Mouse (Mus musculus): ENCODE data around the gene Plxnc1.

Gene Plxnc1

GRCm38 (mm10) chr10:94889735-94890134 lies 54.9 kb downstream of the Plxnc1 start:
- no peak for ATAC-seq (ENCODE audit: insufficient number of reproducible peaks, low FRiP score, low TSS enrichment)

GRCm38 (mm10) chr10:94883216-94883615 lies 61.4 kb downstream of the Plxnc1 start:
- no peak for ATAC-seq (ENCODE audit: insufficient number of reproducible peaks, low FRiP score, low TSS enrichment)

GRCm38 (mm10) chr10:94871506-94871905 lies 73.1 kb downstream of the Plxnc1 start:
- ATAC-seq (ENCODE audit: insufficient number of reproducible peaks, low FRiP score, low TSS enrichment) = no peak

- ATAC-seq (ENCODE audit: insufficient number of reproducible peaks, low FRiP score, low TSS enrichment) = no peak
These were observed 73.5 kb downstream of the Plxnc1 start for GRCm38 (mm10) chr10:94871102-94871501.

- ATAC-seq (ENCODE audit: insufficient number of reproducible peaks, low FRiP score, low TSS enrichment) = no peak
These were observed 77.4 kb downstream of the Plxnc1 start for GRCm38 (mm10) chr10:94866995-94867856.

GRCm38 (mm10) chr10:94865206-94865605 lies 79.4 kb downstream of the Plxnc1 start:
- ATAC-seq (ENCODE audit: insufficient number of reproducible peaks, low FRiP score, low TSS enrichment) = no peak

GRCm38 (mm10) chr10:94864199-94864928 lies 80.3 kb downstream of the Plxnc1 start:
- no peak for ATAC-seq (ENCODE audit: insufficient number of reproducible peaks, low FRiP score, low TSS enrichment)

GRCm38 (mm10) chr10:94863251-94863650 lies 81.4 kb downstream of the Plxnc1 start:
- ATAC-seq (ENCODE audit: insufficient number of reproducible peaks, low FRiP score, low TSS enrichment) = no peak

GRCm38 (mm10) chr10:94860870-94861269 lies 83.8 kb downstream of the Plxnc1 start:
- ATAC-seq (ENCODE audit: insufficient number of reproducible peaks, low FRiP score, low TSS enrichment) = no peak

GRCm38 (mm10) chr10:94858277-94859033 lies 86.2 kb downstream of the Plxnc1 start:
- no peak for ATAC-seq (ENCODE audit: insufficient number of reproducible peaks, low FRiP score, low TSS enrichment)

GRCm38 (mm10) chr10:94850565-94850964 lies 94.1 kb downstream of the Plxnc1 start:
- no peak for ATAC-seq (ENCODE audit: insufficient number of reproducible peaks, low FRiP score, low TSS enrichment)

GRCm38 (mm10) chr10:94849930-94850329 lies 94.7 kb downstream of the Plxnc1 start:
- ATAC-seq (ENCODE audit: insufficient number of reproducible peaks, low FRiP score, low TSS enrichment) = no peak

GRCm38 (mm10) chr10:94849360-94849759 lies 95.3 kb downstream of the Plxnc1 start:
- no peak for ATAC-seq (ENCODE audit: insufficient number of reproducible peaks, low FRiP score, low TSS enrichment)

- ATAC-seq (ENCODE audit: insufficient number of reproducible peaks, low FRiP score, low TSS enrichment) = no peak
These were observed 96.3 kb downstream of the Plxnc1 start for GRCm38 (mm10) chr10:94848344-94848743.

GRCm38 (mm10) chr10:94846501-94847105 lies 98.0 kb downstream of the Plxnc1 start:
- no peak for ATAC-seq (ENCODE audit: insufficient number of reproducible peaks, low FRiP score, low TSS enrichment)

GRCm38 (mm10) chr10:94844692-94845091 lies 99.9 kb downstream of the Plxnc1 start:
- no peak for ATAC-seq (ENCODE audit: insufficient number of reproducible peaks, low FRiP score, low TSS enrichment)

- no peak for ATAC-seq (ENCODE audit: insufficient number of reproducible peaks, low FRiP score, low TSS enrichment)
These were observed 108.8 kb downstream of the Plxnc1 start for GRCm38 (mm10) chr10:94835874-94836273.

- ATAC-seq (ENCODE audit: insufficient number of reproducible peaks, low FRiP score, low TSS enrichment) = no peak; the same call in 1 of the 2 replicates
These were observed 115.2 kb downstream of the Plxnc1 start for GRCm38 (mm10) chr10:94829407-94829806.

- no peak for ATAC-seq (ENCODE audit: insufficient number of reproducible peaks, low FRiP score, low TSS enrichment)
These were observed 115.9 kb downstream of the Plxnc1 start for GRCm38 (mm10) chr10:94828734-94829230.

Measured in cerebellum, adult (tissue).